Mouse (Mus musculus) spleen, postnatal 10 days (tissue): ENCODE data around the gene Olfr1463.

Experiments used
- DNase-seq, 2 experiments: peaks; one replicate each; pipeline ENCODE4 v3.0.0; 2021 to 2022; ENCODE audit warnings: low spot score in 2 of 2

Olfr1463 gene

GRCm38 (mm10) chr19:13231028-13231427 lies at the start of gene Olfr1463:
Gene Olfr1463, plus strand, starts transcription at chr19:13231328.
- no peak for DNase-seq

GRCm38 (mm10) chr19:13185434-13185833 lies 45.7 kb upstream of the Olfr1463 start, which contains the start of gene Olfr1462:
Gene Olfr1462, plus strand, starts transcription at chr19:13185734.
- DNase-seq, result no peak

- DNase-seq, result no peak
These were observed 9.5 kb upstream of the Olfr1463 start for GRCm38 (mm10) chr19:13221666-13222065.
